Mouse (Mus musculus): Measurements from ENCODE around the gene Ptpn4.

The Ptpn4 gene

GRCm38 (mm10) chr1:119804586-119804985, 32.8 kb downstream of the Ptpn4 start:
- no peak for DNase-seq

DNA sequence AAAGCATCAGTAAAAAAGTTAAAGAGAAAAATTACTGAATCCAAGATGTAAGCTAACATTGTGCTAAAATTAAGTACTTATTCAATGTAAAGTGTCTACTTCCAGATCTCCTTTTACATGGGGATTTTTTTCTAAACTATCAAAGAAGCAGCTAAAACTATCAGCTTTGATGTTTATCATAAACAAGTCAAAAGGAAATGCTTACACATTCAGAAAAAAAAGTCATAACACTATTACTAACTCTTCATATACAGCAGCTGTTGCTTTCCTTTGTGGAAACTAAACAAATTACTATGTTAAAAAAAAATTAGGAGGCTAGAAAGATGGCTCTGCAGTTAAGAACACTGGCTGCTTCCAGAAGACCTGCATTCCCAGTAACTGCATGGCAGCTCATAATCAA, 42.2 kb downstream of the Ptpn4 start:
- no peak for DNase-seq

DNA sequence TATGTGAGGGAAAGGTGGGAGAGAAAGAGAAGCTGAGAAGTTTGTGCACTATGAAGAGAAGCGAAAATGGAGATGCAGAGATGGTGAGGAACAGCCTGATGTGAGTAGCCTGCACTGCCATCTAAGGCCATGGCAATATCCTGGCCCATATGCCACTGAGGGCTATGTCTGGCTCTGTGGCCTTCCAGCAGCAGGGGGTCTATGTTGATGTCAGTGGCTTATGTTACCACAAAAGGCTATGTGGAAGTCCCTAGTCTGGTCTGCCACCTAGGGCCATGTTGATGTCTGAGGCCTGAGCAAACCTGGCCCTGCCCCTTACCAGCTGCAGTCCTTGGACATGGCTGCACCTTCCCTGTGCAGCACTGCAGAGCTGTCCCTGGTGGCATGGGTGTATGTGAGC, 43.1 kb downstream of the Ptpn4 start:
- DNase-seq: no peak

GRCm38 (mm10) chr1:119790616-119791015, 46.8 kb downstream of the Ptpn4 start:
- DNase-seq: no peak

DNA sequence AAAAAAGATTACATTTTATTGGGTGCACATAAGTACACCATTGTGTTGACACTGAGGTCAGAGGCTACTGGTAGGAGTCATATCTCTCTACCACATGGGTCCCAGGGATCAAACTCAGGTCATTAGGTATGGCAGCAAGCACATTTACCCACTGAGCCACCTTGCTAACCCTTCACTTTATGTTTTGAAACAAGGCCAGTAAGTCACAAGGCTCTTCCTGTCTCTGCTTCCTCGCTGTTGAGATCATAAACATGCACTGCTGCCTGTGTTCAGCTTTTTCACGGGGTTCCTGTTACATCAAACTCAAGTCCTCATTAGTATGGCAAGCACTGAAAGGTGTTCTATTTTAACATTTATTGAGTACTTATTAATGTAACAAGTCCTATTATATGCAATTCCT, 61.5 kb downstream of the Ptpn4 start:
- no peak for DNase-seq

- no peak for DNase-seq
Measured at GRCm38 (mm10) chr1:119735692-119736091, 101.7 kb downstream of the Ptpn4 start.

- no peak for DNase-seq
Measured at GRCm38 (mm10) chr1:119734801-119735200, 102.6 kb downstream of the Ptpn4 start.

GRCm38 (mm10) chr1:119731166-119731565, 106.2 kb downstream of the Ptpn4 start:
- no peak for DNase-seq

GRCm38 (mm10) chr1:119713017-119713416, 124.4 kb downstream of the Ptpn4 start:
- DNase-seq: no peak

DNA sequence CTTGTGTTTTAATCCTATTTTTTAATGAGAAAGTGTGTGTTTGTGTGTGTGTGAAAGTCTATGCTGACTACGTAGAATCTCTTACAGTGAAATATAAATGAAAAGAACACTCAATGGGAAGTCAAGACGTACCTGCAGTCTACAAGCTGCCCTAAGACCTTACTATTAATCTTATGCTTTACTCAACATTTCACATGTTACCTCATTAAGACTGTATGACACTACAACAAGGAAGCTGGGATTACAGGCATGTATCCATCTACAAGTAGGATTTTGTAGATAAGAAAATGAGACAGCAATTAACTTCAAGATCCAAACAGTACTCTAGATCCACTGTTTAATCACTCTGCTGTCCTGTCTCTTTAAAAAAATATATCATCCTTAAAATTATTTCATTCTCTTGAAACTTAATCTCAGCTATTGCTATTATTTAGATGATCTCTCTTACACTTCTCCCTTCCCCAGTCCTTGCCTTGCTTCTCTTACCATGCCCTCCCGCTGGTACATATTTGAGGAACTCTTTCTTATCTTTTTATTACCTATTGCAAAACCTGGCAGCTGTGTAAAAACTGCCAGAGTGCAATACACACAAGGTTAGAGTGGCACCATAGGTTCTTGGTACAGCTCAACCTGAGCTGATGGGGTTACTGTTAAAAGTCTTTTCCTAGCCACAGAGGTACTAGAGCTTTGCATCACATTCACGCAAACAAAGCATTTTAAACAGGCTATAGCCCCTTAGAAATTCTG, 130.8 kb downstream of the Ptpn4 start:
- no peak for DNase-seq

- DNase-seq: no peak
Measured at GRCm38 (mm10) chr1:119696860-119697259, 140.6 kb downstream of the Ptpn4 start.

DNA sequence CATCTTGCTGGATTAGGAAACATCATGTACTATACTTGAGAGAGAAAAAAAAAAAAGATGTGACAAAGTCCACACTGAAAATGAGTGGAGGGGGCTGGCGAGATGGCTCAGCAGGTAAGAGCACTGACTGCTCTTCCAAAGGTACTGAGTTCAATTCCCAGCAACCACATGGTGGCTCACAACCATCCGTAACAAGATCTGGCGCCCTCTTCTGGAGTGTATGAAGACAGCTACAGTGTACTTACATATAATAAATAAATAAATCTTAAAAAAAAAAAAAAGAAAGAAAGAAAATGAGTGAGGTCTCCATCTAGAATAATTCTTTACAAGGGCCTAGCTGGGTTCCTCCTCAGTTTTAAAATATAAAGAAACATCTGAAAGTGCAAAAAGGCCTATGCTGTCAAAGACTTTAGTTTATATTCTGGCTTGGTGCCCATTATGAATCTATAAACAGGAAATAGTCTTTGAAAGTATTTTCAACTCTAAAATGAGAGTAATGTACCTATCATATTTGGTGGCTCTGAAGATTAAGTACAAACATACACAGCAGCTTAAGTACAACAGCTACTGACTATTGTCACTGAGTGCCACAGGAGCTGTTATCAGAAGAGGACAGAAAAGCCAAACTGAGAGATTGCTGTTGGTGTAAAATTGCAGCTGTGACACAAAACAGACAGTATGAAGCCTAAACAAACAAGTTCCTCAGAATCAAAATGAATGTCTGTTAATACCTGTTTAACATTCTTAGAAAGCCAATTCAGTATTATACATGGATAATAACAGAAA, 151.4 kb downstream of the Ptpn4 start:
- DNase-seq: no peak

DNA sequence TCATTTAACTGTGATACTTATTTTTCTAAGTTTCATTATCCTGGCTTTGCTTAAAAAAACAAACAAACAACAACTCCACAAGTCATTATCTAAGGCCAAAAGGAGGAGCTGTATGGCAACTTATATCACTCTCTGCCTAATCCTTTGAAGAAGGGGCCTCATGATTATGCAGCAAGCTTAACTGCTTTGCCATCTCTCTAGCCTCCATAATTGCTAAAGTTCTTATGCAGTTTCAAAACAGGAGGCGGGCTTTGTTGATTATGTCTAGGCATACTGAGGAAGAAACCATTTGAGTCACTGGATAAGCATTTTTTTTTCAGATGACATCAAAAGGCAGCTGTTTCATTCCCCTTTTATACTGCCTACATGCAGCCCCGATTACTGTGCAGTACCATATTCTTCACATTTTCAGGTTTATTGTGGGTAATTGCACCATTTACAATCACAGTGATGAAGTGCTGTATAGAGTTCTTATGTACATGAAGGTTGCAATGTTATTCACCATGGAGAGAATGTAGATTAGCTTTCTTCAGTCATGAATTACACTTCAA, 155.7 kb downstream of the Ptpn4 start:
- DNase-seq: no peak

DNA sequence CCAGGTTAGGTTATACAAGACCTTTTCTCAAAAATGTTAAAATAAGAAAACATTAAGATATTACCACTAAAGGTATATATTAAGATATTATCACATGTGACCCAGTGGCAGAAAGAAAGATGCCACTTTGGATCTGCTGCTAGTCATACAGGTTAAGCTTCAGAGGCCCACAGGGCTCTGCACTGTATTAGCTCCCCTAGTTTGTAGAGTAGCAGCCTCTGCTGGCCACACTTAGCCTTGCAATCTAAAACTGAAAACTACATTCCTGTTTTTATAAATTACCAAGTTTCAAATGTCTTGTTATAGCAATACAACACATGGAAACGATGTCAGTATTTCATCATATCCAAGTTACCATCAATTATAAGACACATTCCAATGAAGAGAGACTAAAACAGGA, 162.4 kb downstream of the Ptpn4 start:
- peak; percentile 24 for DNase-seq

DNA sequence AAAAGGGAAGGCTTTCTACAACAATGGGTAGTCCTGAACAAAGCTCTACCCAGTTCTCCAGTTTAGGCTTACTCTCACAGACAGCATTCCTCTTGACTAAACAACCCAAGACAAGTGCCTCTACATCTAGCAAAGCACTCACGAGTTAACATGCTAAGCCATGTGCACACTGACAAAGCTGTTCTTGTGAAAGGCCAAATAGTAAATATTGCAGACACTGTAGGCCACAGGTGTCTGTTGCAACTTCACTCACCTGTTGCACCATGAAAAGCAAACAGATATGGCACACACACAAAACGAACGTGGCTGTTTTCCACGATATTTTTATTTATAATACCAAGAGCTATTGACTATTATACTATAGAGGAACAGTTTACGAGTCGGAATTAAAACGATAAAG, 170.5 kb downstream of the Ptpn4 start:
- no peak for DNase-seq

DNA sequence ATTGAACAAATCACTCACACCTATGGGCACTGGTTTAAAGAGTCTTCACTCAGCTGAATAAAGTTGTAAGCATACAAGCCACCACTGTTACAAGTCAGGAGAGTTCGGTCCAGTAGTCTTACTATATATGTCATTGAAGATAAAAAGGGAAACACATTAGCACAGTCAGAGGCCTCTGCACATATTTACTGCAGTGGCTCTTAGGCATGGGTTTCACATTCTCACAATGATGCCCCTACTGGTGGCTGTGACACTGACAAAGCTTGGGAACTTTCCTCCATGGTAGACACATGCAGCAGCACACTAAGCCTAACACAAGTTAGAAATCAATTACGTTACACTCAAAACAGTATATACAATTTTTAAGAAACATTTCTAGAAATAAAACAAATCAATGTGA, 183.1 kb downstream of the Ptpn4 start:
- DNase-seq: no peak

DNA sequence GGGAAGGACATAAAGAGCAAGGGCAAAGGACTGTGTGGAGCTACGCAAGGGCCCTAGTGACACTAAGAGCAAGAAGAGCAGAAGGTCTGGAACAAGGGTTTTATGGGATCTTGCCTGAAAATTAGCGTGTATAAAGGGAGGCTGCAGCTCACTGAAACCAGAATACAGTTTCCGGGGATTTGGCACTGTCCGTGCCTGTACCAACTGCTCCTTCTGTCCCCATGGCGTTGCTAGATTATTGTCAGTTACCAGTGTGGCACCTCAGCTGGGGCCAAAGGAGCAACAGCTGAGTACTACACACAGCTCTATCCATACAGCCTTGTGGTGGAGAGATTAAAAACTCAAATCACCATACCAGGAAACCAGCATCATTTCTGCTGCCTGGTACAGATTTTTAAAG, 187.0 kb downstream of the Ptpn4 start:
- no peak for DNase-seq

GRCm38 (mm10) chr1:119649627-119650026, 187.8 kb downstream of the Ptpn4 start:
- DNase-seq: no peak

GRCm38 (mm10) chr1:119648205-119649111, 189.0 kb downstream of the Ptpn4 start, which contains the start of gene Epb41l5:
Epb41l5 (minus strand) TSS chr1:119649000.
- peak; percentile 69 for DNase-seq

GRCm38 (mm10) chr1:119646356-119646755, 191.1 kb downstream of the Ptpn4 start:
- DNase-seq: no peak

DNA sequence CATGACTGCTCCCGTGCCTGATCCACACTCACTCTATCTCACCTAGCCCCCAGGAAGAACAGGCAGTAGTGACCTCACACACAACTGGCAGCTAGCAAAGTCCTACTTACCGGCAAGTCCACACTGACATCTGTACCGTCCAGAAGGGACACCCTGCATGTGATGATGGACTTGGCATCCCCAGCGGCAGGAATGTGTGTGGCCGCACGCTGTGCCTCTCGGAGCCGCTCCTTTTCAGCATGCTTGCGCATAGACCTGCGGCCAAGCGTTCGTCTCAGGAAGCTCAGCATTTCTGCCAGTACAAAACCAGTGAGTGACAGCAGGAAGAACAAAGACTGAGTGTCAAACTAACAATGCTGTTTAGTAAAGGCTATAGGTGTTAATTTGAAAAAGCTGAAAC, 195.0 kb downstream of the Ptpn4 start:
- DNase-seq: no peak

- DNase-seq: no peak
Measured at GRCm38 (mm10) chr1:119641090-119641812, 196.2 kb downstream of the Ptpn4 start.

All from right cerebral cortex, postnatal 14 days (tissue).